Mouse (Mus musculus): ENCODE measurements at regions not wholly inside any gene's neighbourhood (a gene's known extent, or its start where the extent isn't known, plus 50 kb on each side); places are given as distances from the start of the nearest gene placed in this dataset.

DNA sequence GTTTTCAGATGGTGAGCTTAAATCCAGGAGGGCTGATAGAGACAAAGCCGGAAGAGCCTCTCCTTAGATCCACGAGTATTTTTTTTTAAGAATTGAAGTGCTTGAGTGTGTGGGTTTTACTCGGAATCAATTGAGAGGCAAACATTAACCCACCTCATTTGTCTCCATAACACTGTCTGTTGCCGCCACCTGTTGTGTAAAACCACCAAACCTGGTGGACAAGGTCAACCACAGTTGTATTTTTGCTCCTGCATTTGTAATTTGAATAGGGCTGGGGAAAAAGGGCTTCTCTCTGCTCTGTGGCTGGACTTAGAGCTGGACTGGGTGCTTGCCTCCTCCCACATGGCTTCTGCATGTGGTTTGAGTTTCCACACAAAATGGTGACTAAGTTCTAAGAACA, 119.8 kb upstream of the Prickle1 start:
- in situ Hi-C loops (cut with MboI; ENCODE audit: low sequenced_read_pairs) = loop anchor here (25.0 kb wide), 1 partner anchor 497 kb away; no protein-coding TSS in a partner anchor

- in situ Hi-C loops (cut with MboI; ENCODE audit: low sequenced_read_pairs) = loop anchor here (25.0 kb wide), 1 partner anchor 499 kb away; no protein-coding TSS in a partner anchor
Observed at GRCm38 (mm10) chr15:93713428-93713827, 117.7 kb upstream of the Prickle1 start.

GRCm38 (mm10) chr15:93712594-93712993, 116.9 kb upstream of the Prickle1 start:
- in situ Hi-C loops (cut with MboI; ENCODE audit: low sequenced_read_pairs) = loop anchor here (25.0 kb wide), 1 partner anchor 500 kb away; no protein-coding TSS in a partner anchor

GRCm38 (mm10) chr15:93711150-93711784, 115.6 kb upstream of the Prickle1 start:
- in situ Hi-C loops (cut with MboI; ENCODE audit: low sequenced_read_pairs) = loop anchor here (25.0 kb wide), 1 partner anchor 501 kb away; no protein-coding TSS in a partner anchor

GRCm38 (mm10) chr15:93710493-93711149, 114.9 kb upstream of the Prickle1 start:
- in situ Hi-C loops (cut with MboI; ENCODE audit: low sequenced_read_pairs) = loop anchor here (25.0 kb wide), 1 partner anchor 502 kb away; no protein-coding TSS in a partner anchor

- in situ Hi-C loops (cut with MboI; ENCODE audit: low sequenced_read_pairs) = loop anchor here (25.0 kb wide), 1 partner anchor 506 kb away; no protein-coding TSS in a partner anchor
Observed at GRCm38 (mm10) chr15:93706366-93706930, 110.8 kb upstream of the Prickle1 start.

DNA sequence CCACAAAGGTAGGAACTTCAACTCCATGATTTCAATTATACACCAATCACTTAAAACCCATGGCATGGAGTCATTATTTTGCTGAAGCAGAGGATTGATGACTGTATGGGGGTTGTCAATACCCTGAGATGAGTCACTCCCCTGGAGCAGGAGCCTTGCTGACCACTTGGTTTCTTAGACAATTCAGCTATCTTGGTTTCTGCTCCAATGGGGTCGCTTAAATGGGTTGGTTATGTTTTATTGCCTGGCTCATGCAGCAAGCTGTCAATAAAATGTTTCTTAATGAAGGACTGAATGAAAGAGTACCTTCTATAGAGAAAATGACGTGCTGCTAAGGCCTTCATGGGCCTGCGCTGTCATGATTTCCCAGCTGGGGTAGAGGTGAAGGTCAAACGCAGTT, 110.0 kb upstream of the Prickle1 start:
- in situ Hi-C loops (cut with MboI; ENCODE audit: low sequenced_read_pairs) = loop anchor here (25.0 kb wide), 1 partner anchor 507 kb away; no protein-coding TSS in a partner anchor

GRCm38 (mm10) chr15:93705109-93705508, 109.4 kb upstream of the Prickle1 start:
- in situ Hi-C loops (cut with MboI; ENCODE audit: low sequenced_read_pairs) = loop anchor here (25.0 kb wide), 1 partner anchor 507 kb away; no protein-coding TSS in a partner anchor

DNA sequence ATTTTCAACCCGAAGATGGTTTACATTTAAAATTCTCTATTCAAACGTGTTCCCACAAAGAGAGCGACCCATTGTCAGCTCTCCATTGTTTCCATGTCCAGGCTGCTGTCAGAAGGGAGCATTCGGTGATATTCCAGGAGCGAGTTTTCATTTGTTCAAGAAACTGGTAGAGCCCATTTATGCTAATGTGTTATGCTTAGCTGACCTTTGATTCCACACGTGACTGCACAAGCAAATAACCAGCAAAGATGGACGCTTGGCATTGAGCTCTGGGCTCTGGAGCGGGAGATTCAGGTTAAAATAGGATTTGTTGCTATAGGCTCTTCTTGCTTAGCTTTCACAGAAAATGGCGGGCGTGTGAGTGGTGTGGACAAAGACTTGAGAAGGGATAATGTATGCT, 105.3 kb upstream of the Prickle1 start:
- in situ Hi-C loops (cut with MboI; ENCODE audit: low sequenced_read_pairs) = loop anchor here (25.0 kb wide), 1 partner anchor 511 kb away; no protein-coding TSS in a partner anchor

- in situ Hi-C loops (cut with MboI; ENCODE audit: low sequenced_read_pairs) = loop anchor here (25.0 kb wide), 1 partner anchor 512 kb away; no protein-coding TSS in a partner anchor
Observed at GRCm38 (mm10) chr15:93699971-93700370, 104.3 kb upstream of the Prickle1 start.

GRCm38 (mm10) chr15:93698182-93698822, 102.6 kb upstream of the Prickle1 start:
- in situ Hi-C loops (cut with MboI; ENCODE audit: low sequenced_read_pairs) = no loop called here

GRCm38 (mm10) chr15:93690717-93691116, 95.0 kb upstream of the Prickle1 start:
- in situ Hi-C loops (cut with MboI; ENCODE audit: low sequenced_read_pairs) = no loop called here

DNA sequence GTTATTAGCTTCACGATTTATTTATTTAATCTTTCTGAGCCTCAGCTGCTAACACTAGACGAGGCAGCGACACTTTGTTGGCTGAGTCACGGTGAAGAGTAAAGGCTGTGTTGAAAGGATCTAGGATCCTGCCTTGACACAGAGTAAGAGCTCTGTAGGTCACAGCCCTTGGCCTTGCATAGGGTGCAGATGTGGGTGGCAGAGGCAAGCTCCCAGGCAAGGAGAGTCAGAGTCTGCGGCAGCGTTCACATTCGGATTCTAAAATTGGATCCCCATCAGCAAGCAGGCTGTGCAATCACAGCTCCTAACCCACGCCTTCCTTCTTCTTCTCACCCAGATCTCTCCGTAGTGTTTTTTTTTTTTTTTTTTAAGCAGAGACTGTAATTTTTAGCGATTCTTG, 94.3 kb upstream of the Prickle1 start:
- in situ Hi-C loops (cut with MboI; ENCODE audit: low sequenced_read_pairs) = no loop called here

DNA sequence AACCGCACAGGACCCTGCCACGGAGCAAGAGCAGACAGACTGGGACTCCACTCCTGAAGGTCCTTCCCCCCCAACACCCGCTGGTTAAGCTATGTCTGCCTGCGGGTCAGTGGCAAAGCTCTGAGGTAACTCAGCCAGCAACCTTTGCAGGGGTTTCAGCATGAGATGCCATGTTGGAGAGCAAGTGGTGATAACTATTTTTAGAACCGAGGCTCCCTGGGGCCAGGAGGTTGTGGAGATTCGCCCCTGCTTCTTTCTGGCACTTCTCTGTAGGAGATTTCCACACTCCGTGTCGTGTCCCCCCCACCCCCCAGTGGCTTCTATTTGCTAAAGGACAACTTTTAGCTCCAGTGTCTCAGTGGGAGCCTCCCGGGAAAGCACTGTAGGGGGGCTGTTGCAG, 90.7 kb upstream of the Prickle1 start:
- in situ Hi-C loops (cut with MboI; ENCODE audit: low sequenced_read_pairs) = no loop called here

DNA sequence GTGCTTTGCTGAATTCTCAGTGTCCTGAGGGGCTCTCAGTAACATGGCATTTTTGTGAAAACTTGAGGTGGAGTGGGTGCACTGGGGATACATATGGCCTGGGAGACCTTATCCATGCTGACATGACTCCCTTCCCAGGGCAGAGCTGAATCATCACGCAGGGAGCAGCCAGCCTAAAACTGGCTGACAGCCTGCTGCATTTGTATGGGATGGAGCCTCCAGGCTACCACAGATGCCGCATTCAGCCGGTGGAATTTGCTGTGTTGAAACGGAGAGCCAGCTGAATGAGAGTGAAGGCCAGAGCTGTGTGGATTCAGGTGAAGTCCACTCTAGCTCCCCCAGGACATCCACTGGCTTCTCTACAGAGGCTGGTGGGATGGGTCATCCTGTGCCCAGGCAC, 85.9 kb upstream of the Prickle1 start:
- in situ Hi-C loops (cut with MboI; ENCODE audit: low sequenced_read_pairs) = no loop called here

DNA sequence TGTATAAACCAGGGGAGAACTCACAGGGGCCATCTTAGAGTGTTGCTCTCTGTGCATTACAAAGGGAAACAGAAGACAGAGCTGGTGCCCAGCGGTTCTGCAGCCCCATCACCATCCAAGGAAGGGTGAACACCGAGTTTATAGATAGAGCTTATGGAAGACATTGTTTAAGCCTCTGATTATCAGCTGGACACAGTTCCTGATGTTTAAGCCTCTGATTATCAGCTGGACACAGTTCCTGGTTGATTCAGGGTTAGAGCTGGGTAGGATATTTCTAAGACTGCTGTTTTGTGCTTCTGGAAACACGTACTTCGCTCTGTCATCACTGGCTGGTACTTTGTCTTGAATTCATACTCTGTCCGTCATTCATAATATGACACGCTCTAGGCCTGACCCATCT, 79.9 kb upstream of the Prickle1 start:
- in situ Hi-C loops (cut with MboI; ENCODE audit: low sequenced_read_pairs) = no loop called here

GRCm38 (mm10) chr15:93673976-93674375, 78.3 kb upstream of the Prickle1 start:
- in situ Hi-C loops (cut with MboI; ENCODE audit: low sequenced_read_pairs) = no loop called here

DNA sequence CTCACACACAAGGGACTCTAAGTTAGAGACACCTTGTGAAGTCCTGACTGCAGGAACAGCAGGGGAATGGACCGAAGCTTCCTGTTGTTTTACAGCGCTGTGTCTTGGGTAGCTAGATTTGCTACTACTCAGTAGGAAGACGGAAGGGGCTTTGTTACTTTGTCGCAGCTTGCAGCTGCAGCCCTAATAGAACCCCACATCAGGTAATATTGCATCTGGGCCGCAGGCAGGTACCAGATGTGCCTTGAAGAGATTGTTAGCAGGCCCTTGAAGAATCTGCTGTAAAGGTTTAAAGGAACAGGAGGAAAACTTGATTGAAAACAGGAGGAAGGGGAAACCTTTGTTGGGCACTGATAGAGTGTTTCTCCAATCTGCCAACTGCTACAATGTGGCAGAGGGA, 68.2 kb upstream of the Prickle1 start:
- in situ Hi-C loops (cut with MboI; ENCODE audit: low sequenced_read_pairs) = no loop called here

DNA sequence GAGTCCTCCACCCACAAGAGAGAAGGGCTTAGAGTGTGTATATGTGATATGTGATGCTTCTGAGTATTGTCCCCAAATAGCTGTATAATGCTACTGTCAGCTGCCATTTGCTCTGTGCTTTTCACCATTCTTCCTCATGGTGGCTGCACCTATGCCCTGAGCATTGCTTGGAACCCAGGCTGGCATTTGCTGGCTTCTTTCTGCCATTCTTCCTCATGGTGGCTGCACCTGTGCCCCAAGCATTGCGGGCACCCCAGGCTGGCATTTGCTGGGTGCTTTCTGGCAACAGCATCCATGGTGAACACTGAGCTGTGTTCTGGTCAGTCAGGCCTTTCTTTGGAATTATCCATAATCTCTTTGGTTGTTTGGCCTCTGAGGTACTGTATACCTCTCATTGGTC, 66.9 kb upstream of the Prickle1 start:
- in situ Hi-C loops (cut with MboI; ENCODE audit: low sequenced_read_pairs) = no loop called here

DNA sequence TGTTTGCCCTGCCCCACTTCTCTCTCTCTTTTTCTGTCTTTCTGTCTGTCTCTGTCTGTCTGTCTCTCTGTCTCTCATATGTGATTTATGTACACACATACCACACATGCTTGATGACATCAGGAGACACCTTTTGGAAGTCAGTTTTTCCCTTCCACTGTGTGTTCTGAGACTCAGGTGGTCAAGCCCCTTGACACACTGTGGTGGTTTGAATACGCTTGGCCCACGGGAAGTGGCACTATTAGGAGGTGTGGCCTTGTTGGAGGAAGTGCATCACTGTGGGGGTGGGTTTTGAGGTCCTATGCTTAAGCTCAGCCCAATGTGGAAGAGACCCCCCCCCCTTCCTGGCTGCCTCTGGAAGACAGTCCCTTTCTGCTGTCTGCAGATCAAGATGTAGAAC, 66.1 kb upstream of the Prickle1 start:
- in situ Hi-C loops (cut with MboI; ENCODE audit: low sequenced_read_pairs) = no loop called here

Measured in CH12F3 (cell line).